Mouse (Mus musculus) small intestine, adult 2 months (tissue): ENCODE measurements around the gene St8sia1.

Source experiments
- CTCF ChIP-seq: fragments of 200-500 bp; IDR thresholded peaks from 2 replicates; pipeline ENCODE4 v1.5.1; 2012; ENCODE audit warnings: low read depth, mild to moderate bottlenecking, control low read depth, inconsistent platforms, low read length, moderate library complexity, mixed read lengths; ENCODE audit not compliant: insufficient replicate concordance, insufficient read length; ENCODE audit errors: extremely low read depth
- POLR2A ChIP-seq: fragments of 200-500 bp; IDR thresholded peaks from 2 replicates; pipeline ENCODE4 v1.6.1; 2012; ENCODE audit warnings: low read depth, mild to moderate bottlenecking, control low read depth, inconsistent platforms, low read length, moderate library complexity

- TF ChIP-seq POLR2A (no peak), CTCF (no peak)
Measured at GRCm38 (mm10) chr6:142863881-142864280, 100.4 kb downstream of the St8sia1 start.
